Mouse (Mus musculus): ENCODE measurements around the gene Lrp4. TPM values are rescaled to one million over a fixed set of nuclear protein-coding genes. Genes with fewer than 3 reads are reported as not detected.

The Lrp4 gene
- polyA plus RNA-seq (2015; fragmentation: Nextera tagmentation; extraction: Ambion mirVana): 12.5 and 13.4 TPM in 2 replicates

DNA sequence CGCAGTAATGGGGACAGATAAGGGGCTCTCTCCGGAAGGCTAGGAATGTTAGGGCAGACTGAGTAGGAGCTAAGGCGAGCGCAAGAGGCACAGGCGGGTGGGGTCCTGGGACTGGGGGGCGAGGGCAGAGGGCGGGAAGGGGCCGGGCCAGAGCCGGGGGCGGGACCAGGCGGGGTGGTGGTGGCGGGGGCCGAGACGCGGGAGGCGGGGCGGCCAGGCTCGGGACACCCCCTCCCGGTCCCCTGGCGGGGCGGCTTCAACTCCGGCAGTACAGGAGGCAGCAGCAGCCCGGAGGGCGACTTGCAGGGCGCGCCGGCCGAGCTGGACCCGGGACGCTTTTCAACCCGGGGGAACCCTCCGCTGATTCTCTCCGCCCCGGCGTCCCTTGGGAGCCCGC, at the start of gene Lrp4:
Gene Lrp4, plus strand, starts transcription at position 253 of the 397 bp plus-strand sequence.

DNA sequence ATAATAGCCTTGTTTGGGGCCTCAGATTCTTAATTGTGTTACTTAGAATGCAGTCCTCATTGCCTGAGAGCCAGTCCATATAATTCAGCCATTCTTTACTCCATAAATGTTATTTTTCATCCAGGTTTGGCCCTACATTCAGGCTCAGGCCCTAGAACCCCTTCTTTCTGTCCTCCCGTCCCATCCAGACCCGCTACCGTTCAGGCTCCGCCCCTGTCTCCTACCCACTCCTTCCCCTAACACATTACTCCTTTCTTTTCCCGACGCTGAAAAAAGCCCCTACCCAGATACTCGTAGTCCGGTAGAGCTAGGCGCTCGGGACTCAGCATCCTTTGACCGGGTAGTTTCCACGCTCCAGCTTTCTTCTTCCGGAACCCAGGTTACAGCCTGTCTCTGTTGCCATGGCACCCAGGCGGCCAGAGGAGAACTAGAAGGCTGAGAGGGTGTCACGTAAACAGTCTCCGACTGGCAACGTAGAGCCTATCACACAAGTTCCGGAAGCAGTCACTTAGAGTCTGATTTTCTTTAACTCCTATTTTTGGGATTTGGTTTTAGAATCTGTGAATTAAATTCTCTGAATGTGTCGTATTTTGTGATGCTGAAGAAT, 12.9 kb upstream of the Lrp4 start, which contains the start of gene 1110051M20Rik:
Gene 1110051M20Rik, minus strand, starts transcription at position 419 of the 607 bp plus-strand sequence.

DNA sequence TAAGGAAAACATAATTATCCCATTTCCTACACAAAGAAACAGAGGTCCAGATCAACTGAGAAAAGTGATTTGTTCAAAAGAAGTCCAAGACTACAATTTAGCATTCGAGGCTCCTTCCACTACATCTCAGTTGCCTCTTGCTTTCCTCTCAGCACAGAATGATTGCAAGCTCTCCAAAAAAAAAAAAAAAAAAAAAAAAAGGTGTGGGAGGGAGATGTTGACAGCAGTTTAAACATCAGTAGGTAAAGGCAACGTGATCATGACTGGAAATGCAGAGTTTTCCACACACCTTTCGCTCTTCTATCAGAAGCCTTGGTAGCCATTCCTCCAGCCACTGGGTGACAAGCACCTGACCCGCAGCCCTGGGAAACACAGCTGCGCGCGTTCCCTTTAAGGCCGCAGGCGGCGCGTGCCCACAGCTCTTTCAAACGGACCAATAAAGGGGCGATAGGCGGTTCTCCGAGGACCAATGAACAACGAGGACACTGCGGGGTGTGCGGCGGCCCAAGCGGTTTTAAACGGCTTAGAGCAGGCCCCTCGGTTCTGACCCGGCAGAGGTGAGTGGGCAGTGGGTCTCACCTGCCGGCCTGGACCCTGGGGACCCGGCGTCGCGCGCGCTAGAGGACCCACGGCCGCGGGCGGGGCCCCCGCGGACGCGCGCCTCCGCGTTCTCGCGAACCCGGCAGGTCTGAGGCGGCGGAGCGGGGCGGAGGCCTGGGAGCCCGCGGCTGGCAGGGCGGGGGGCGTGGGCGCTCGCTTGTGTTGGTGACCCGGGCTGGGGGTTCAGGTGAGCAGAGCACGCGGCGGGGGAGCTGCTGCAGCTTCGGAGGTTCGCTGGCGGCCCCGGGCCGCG, 69.2 kb downstream of the Lrp4 start, which contains the start of gene Ckap5:
Gene Ckap5, plus strand, starts transcription at position 469 of the 853 bp plus-strand sequence.

Other genes starting within 250 kb of the Lrp4 start
- gene Ddb2, start 220.5 kb upstream of the Lrp4 start, polyA plus RNA-seq (2015; fragmentation: Nextera tagmentation; extraction: Ambion mirVana): 11.7 and 13.5 TPM in 2 replicates
- 28.1 and 28.7 TPM in 2 replicates for gene Pacsin3, start 201.6 kb upstream of the Lrp4 start, polyA plus RNA-seq (2015; fragmentation: Nextera tagmentation; extraction: Ambion mirVana)
- gene Arfgap2, start 192.5 kb upstream of the Lrp4 start, polyA plus RNA-seq (2015; fragmentation: Nextera tagmentation; extraction: Ambion mirVana): 51.3 and 54.3 TPM in 2 replicates
- gene 1110051M20Rik, start 12.8 kb upstream of the Lrp4 start, polyA plus RNA-seq (2015; fragmentation: Nextera tagmentation; extraction: Ambion mirVana): 124 and 134 TPM in 2 replicates
- gene Ckap5, start 69.3 kb downstream of the Lrp4 start, polyA plus RNA-seq (2015; fragmentation: Nextera tagmentation; extraction: Ambion mirVana): 97.0 and 111 TPM in 2 replicates
- 0.22 and 0.34 TPM in 2 replicates for gene F2, start 178.9 kb downstream of the Lrp4 start, polyA plus RNA-seq (2015; fragmentation: Nextera tagmentation; extraction: Ambion mirVana)
- 8.5 and 9.6 TPM in 2 replicates for gene Zfp408, start 192.3 kb downstream of the Lrp4 start, polyA plus RNA-seq (2015; fragmentation: Nextera tagmentation; extraction: Ambion mirVana)
- gene Arhgap1, start 192.3 kb downstream of the Lrp4 start, polyA plus RNA-seq (2015; fragmentation: Nextera tagmentation; extraction: Ambion mirVana): 73.2 and 75.9 TPM in 2 replicates

All from neural tube, postnatal 0 days (tissue).